Mouse (Mus musculus) G1E (cell line): ENCODE measurements around the gene Podn. TPM values are rescaled to one million over a fixed set of nuclear protein-coding genes. Genes with fewer than 3 reads are reported as not detected.

Experiments used
- ATAC-seq: 2 replicates; pipeline ENCODE4 v1.8.0; 2016; ENCODE audit warnings: mild to moderate bottlenecking; ENCODE audit not compliant: insufficient number of reproducible peaks, poor library complexity, low FRiP score, severe bottlenecking; ENCODE audit errors: extremely low read depth
- DNase-seq: peaks from one replicate; pipeline ENCODE4 v3.0.0; 2012; ENCODE audit warnings: low spot score
- H3K27me3 ChIP-seq: 2 replicates; pipeline ENCODE4 v1.6.1; 2012; ENCODE audit warnings: mild to moderate bottlenecking, low read length, inconsistent platforms; ENCODE audit not compliant: insufficient read depth
- H3K36me3 ChIP-seq: replicated peaks from 2 replicates; pipeline ENCODE3; 2012; ENCODE audit warnings: mild to moderate bottlenecking, inconsistent platforms
- H3K4me1 ChIP-seq: 2 replicates; pipeline ENCODE4 v1.6.1; 2012; ENCODE audit warnings: low read depth, low read length, inconsistent platforms, mixed read lengths; ENCODE audit not compliant: insufficient read depth
- H3K4me3 ChIP-seq: 2 replicates; pipeline ENCODE4 v1.5.1; 2012; ENCODE audit warnings: low read depth, mild to moderate bottlenecking, inconsistent platforms, low read length, moderate library complexity, mixed read lengths
- H3K9me3 ChIP-seq: replicated peaks from 2 replicates; pipeline ENCODE4 v1.6.1; 2012; ENCODE audit warnings: inconsistent platforms
- CTCF ChIP-seq: IDR thresholded peaks from 2 replicates; pipeline ENCODE4 v1.5.1; 2012; ENCODE audit warnings: low read depth, low read length, inconsistent platforms, mixed read lengths
- GATA1 ChIP-seq: IDR thresholded peaks from 2 replicates; pipeline ENCODE4 v1.6.1; 2012; ENCODE audit warnings: borderline replicate concordance, low read length, inconsistent platforms, mixed read lengths
- GATA2 ChIP-seq: IDR thresholded peaks from 2 replicates; pipeline ENCODE4 v1.6.1; 2012; ENCODE audit warnings: low read depth, low read length, inconsistent platforms, borderline replicate concordance
- POLR2AphosphoS5 ChIP-seq: IDR thresholded peaks from 2 replicates; pipeline ENCODE4 v1.6.1; 2012; ENCODE audit warnings: low read depth, low read length, inconsistent platforms; ENCODE audit not compliant: insufficient replicate concordance
- TAL1 ChIP-seq: conservative IDR thresholded peaks from 2 replicates; pipeline ENCODE4 v1.6.1; 2012; ENCODE audit warnings: low read depth, low read length, inconsistent platforms, mixed read lengths
- polyA plus RNA-seq: library from polyadenylated mRNA; stranded (reverse); fragments of >175 nt; gene quantifications from 2 replicates; pipeline ENCODE4 v1.2.3, GENCODE M21; 2012
- total RNA-seq, 2 experiments: library from RNA; stranded (forward) in 1 of 2; stranded (reverse) in 1 of 2; fragments of 200-1000 nt in 1 of 2; fragments of >200 nt in 1 of 2; fragmentation: Nextera tagmentation in 1 of 2; gene quantifications; 2 replicates each; pipeline ENCODE4 v1.2.3; 2014 to 2017

The Podn gene
- total and polyA plus RNA-seq, 3 experiments = not detected

DNA sequence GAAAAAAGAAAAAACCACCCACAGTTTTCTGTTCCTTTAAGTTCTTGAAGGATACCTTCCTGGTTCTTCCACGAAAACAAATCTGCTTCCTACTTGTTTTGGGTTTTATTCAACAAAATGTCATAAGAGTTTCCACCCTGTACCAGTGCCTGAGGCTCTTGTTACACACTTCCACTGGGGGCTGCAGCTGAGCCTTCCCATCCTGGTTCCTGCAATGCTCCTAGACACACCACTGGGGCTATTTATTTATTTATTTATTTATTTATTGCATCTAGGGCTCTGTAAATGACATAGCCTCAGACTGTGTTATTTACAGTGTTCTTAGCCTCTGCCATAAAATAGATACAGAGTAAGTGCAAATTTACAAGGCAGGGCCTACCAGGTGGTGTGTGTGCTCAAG, 112.5 kb downstream of the Podn start:
- no peak for ATAC-seq

DNA sequence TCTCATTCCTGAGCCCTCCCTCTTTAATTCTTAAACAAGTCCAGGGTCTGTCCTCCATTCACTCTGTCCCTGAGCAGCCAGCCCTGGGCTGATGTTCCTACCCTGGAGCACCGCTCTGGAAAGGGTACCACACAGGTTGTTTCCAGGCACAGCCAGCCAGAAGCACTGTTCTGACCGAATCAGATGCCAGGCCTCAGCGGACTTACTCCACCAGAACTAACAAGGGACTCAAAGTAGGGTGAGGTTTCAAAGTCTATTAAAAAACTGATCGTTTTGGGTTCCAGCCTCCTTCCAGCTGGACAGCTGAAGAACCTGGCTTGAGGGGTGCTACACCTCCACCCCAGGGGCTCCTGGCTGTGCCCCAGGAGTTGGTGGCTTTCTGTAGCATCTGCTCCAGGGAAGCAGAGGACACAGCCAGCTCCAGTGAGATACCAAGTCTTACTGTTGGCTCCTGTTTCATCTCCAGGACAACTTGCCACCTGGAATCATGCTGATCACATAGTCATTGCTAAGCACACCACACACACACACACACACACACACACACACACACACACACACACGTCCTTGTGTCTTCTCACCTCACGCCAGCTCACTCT, 116.1 kb downstream of the Podn start:
- Histone ChIP-seq H3K27me3 (peaks cover 16% of the 10 kb centered on the region), H3K36me3 (no peaks in the 10 kb centered on the region), H3K4me1 (peaks cover 22% of the 10 kb centered on the region), H3K4me3 (no peak overlapping the region), H3K9me3 (no peaks in the 10 kb centered on the region)
- DNase-seq = no peak
- TF ChIP-seq TAL1 (no peak), GATA1 (no peak), CTCF (no peak), GATA2 (no peak)
- no peak for ATAC-seq

More for the DNA sequence above, 112.5 kb downstream of the Podn start:
- Histone ChIP-seq H3K36me3 (no peaks in the 10 kb centered on the region), H3K27me3 (peaks cover 36% of the 10 kb centered on the region), H3K4me3 (no peak overlapping the region), H3K9me3 (no peaks in the 10 kb centered on the region), H3K4me1 (peaks cover 31% of the 10 kb centered on the region)
- TF ChIP-seq POLR2AphosphoS5 (no peak), GATA2 (no peak), GATA1 (no peak)
- no peak for DNase-seq

GRCm38 (mm10) chr4:107979530-107979929, 116.7 kb downstream of the Podn start:
- Histone ChIP-seq H3K27me3 (peaks cover 11% of the 10 kb centered on the region; the same call in 1 of the 2 replicates), H3K4me3 (no peak overlapping the region), H3K9me3 (no peaks in the 10 kb centered on the region), H3K36me3 (no peaks in the 10 kb centered on the region), H3K4me1 (peaks cover 18% of the 10 kb centered on the region)
- DNase-seq (no peak), ATAC-seq (no peak)
- TF ChIP-seq GATA2 (no peak), TAL1 (no peak), CTCF (no peak), GATA1 (no peak), POLR2AphosphoS5 (no peak)

DNA sequence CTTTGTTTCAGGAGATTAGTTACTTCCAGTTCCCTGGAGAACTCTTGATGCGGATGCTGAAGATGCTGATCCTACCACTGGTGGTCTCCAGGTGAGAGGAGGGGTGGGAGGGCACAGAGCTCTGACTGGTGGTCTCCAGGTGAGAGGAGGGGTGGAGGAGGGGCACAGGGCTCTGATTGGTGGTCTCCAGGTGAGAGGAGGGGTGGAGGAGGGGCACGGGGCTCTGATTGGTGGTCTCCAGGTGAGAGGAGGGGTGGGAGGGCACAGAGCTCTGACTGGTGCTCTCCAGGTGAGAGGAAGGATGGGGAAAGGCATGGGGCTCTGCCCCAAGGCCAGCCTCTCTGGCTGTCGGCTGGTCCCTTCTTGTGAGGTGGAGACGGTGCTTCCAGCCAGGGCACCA, 118.7 kb downstream of the Podn start:
- ATAC-seq (no peak), DNase-seq (no peak)
- Histone ChIP-seq H3K4me3 (no peak overlapping the region), H3K4me1 (peaks cover 16% of the 10 kb centered on the region), H3K27me3 (peaks cover 12% of the 10 kb centered on the region; the same call in 1 of the 2 replicates), H3K36me3 (no peaks in the 10 kb centered on the region), H3K9me3 (no peaks in the 10 kb centered on the region)
- no peak for TF ChIP-seq POLR2AphosphoS5

DNA sequence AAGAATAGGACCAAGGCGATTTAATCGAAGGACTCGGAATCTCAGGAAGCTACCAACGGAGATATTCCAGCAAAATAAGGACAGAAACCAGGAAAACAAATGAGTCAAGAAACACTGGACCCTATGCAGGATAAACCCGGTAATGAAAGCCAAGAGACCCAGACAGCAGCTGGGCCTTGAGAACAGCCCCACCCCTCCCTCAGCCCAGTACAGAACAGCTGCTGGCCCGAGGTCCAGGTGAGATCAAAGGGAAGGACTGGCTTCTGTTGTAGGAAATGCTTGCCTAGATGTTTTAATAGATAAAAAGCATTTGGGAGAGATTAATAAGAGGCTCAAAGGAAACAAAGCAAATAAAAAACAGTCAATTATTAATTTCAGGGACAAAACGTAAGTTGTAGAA, 121.2 kb downstream of the Podn start:
- Histone ChIP-seq H3K36me3 (no peaks in the 10 kb centered on the region), H3K27me3 (peaks cover 6% of the 10 kb centered on the region; the same call in 1 of the 2 replicates), H3K9me3 (no peaks in the 10 kb centered on the region), H3K4me3 (no peak overlapping the region), H3K4me1 (no peaks in the 10 kb centered on the region)
- no peak for TF ChIP-seq CTCF
- no peak for TF ChIP-seq TAL1
- no peak for TF ChIP-seq GATA1
- TF ChIP-seq POLR2AphosphoS5 = no peak
- no peak for TF ChIP-seq GATA2
- DNase-seq (no peak), ATAC-seq (no peak)

- Histone ChIP-seq H3K4me1 (no peaks in the 10 kb centered on the region), H3K4me3 (no peak overlapping the region), H3K27me3 (peaks cover 6% of the 10 kb centered on the region; the same call in 1 of the 2 replicates), H3K36me3 (no peaks in the 10 kb centered on the region), H3K9me3 (no peaks in the 10 kb centered on the region)
- no peak for DNase-seq
- TF ChIP-seq TAL1 = no peak
- no peak for TF ChIP-seq GATA1
- TF ChIP-seq CTCF = no peak
- no peak for TF ChIP-seq POLR2AphosphoS5
- no peak for TF ChIP-seq GATA2
- ATAC-seq = no peak
These were observed 121.7 kb downstream of the Podn start for GRCm38 (mm10) chr4:107974527-107974926.

DNA sequence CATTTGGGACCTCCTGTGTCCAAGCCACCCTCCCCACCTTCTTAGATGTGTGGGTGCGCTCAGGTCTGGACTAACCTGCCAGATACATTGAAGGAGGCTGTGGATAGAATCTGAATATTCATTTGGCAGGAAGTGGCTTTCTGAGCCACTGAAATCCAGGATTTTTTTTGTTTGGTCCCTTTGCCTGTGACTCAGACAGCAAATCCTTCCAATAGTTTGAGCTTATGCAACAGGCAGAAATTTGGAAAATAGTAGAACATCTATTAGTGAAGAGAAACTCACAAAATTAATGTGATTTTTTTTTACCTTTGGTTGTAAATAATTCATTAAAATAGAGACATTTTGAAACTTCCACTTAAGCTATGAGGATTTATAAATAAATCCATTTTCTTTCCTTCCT, 125.1 kb downstream of the Podn start:
- Histone ChIP-seq H3K27me3 (peaks cover 10% of the 10 kb centered on the region), H3K9me3 (no peaks in the 10 kb centered on the region), H3K4me1 (peaks cover 7% of the 10 kb centered on the region), H3K4me3 (no peak overlapping the region), H3K36me3 (no peaks in the 10 kb centered on the region)
- DNase-seq (no peak), ATAC-seq (no peak)
- TF ChIP-seq CTCF (no peak), GATA2 (no peak), POLR2AphosphoS5 (no peak), GATA1 (no peak), TAL1 (no peak)
